Mouse (Mus musculus) B cell, adult (primary cell): ENCODE data around the gene Ube2cbp. TPM values are rescaled to one million over a fixed set of nuclear protein-coding genes. Genes with fewer than 3 reads are reported as not detected.

Source experiments
- total RNA-seq: library from RNA; stranded (reverse); gene quantifications from 4 replicates; pipeline ENCODE4 v1.2.4, GENCODE M21; 2023; ENCODE audit not compliant: inconsistent age

The Ube2cbp gene
- total RNA-seq = 3.4 to 4.7 TPM (median 3.9 TPM) in 4 replicates

DNA sequence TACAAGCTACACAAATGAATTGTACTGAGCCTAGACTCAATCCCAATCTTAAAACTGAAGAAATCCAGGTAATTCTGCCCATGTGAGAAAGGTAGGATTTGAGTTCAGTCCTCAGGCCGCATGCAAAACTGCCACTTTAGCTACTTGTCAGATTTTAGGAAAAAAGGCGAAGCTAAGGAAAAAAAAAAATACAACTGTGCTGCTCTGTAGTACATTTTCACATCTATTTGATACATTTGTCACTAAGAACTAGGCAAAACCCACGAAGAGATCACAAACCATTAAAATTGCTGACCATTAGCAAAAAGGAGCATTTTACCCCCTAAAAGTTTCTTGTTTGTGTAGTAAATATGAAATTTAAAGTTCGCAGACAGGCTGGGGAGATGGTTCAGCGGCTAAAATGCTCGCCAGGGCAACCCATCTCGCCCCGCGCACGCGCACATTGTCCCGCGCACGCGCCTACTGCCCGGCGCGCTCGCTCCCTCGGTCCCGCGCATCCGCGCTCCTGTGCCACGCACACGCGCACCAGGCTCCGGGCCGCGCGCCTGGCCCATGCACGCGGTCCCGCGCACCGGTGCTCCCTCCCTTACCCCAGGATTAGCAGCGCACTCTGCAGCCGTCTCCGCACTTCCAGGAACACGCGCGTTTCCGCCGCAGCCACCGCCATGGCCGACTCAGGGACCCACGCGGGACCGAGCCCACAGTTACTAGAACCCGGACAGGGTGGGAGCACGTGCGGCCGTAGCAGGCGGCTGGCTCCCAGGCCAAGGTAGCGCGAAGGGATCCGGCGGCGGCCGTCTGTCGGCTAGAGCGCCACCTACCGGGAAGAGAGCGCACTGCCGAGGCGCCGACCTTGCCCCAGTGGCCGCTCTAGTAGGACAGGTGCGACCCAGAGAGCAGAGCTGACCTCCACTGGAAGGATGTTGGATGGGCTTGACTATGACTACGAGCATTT lies at the start of gene Ube2cbp:
TSS of gene Ube2cbp (minus strand) at position 800 of the 955 bp plus-strand sequence.

GRCm38 (mm10) chr9:86466990-86467870 lies 2.5 kb upstream of the Ube2cbp start, which contains the start of gene Dop1a:
Gene Dop1a (plus strand): TSS chr9:86467154.

Other genes with a start within 250 kb of the Ube2cbp start
- gene Dop1a, start 2.2 kb upstream of the Ube2cbp start, total RNA-seq = 54.0 to 65.4 TPM (median 57.1 TPM) in 4 replicates
- gene Pgm3, start 106.9 kb upstream of the Ube2cbp start, total RNA-seq = 13.0 to 14.5 TPM (median 13.2 TPM) in 4 replicates
- 0.78 to 2.2 TPM (median 1.3 TPM) in 4 replicates for gene Rwdd2a, start 107.0 kb upstream of the Ube2cbp start, total RNA-seq
- not detected in 4 replicates for gene Me1, start 231.0 kb upstream of the Ube2cbp start, total RNA-seq